Comparison of ENCODE assay signal across 15 mouse cellular contexts in the genomic region with DNA sequence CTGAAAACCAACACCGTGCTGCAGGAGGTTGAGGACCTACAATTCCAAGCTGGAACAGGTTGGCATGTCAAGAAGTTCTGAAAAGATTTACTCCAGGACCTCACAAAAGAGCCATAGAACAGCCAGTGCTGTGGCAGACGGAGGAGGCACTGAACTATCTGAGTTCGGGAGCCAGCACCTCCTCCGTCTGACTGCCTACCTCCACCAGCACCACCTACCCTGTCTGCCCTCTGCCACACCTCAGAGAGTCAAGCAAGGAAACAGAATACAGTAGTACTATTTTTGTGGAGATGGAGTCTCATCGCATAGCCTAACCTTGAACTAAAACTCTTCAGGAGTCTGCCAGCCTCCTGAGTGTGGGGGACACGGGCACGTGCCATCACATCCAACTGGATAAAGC.
"Had no signal": no experiment of that assay in that cellular context is flagged by ENCODE, and none has a peak within 500 bp of the region (broad histone marks: within the 10 kb centered on the region; RNA-seq: fewer than 3 reads in every experiment).

No protein-coding gene starts in this region.

- H3K4me2 ChIP-seq: limb, embryonic 12.5 days; liver, embryonic 13.5 days; midbrain, embryonic 15.5 days; neural tube, embryonic 12.5 days; stomach, embryonic 15.5 days had no signal

- H3K27me3 ChIP-seq: liver, embryonic 13.5 days; midbrain, embryonic 15.5 days; neural tube, embryonic 12.5 days; stomach, embryonic 15.5 days had no signal

- H3K9me3 ChIP-seq: limb, embryonic 12.5 days; liver, embryonic 13.5 days; midbrain, embryonic 10.5 days; midbrain, embryonic 15.5 days; neural tube, embryonic 12.5 days; stomach, embryonic 15.5 days had no signal

- H3K27ac ChIP-seq: layer of hippocampus, adult 2 months; limb, embryonic 12.5 days; liver, embryonic 13.5 days; midbrain, embryonic 10.5 days; midbrain, embryonic 15.5 days; neural tube, embryonic 12.5 days; stomach, embryonic 15.5 days had no signal

- H3K36me3 ChIP-seq: limb, embryonic 12.5 days; liver, embryonic 13.5 days; midbrain, embryonic 10.5 days; midbrain, embryonic 15.5 days; neural tube, embryonic 12.5 days; stomach, embryonic 15.5 days had no signal

- DNase-seq: kidney, postnatal 4 days; liver; liver, embryonic 13.5 days; lung, postnatal 14 days; spleen, adult 18-20 months; thymus, postnatal 36 days had no signal

- H3K9ac ChIP-seq: limb, embryonic 12.5 days; liver, embryonic 13.5 days; liver, postnatal 0 days; midbrain, embryonic 15.5 days; neural tube, embryonic 12.5 days; stomach, embryonic 15.5 days had no signal

- ATAC-seq: hindbrain, embryonic 16.5 days; inflammation-experienced regulatory T-cells, adult 6 months; midbrain, embryonic 15.5 days had no signal

- H3K4me3 ChIP-seq: layer of hippocampus, adult 2 months; limb, embryonic 12.5 days; liver, embryonic 13.5 days; midbrain, embryonic 10.5 days; midbrain, embryonic 15.5 days; neural tube, embryonic 12.5 days; stomach, embryonic 15.5 days had no signal
